Mouse (Mus musculus) heart, embryonic 14.5 days (tissue): ENCODE measurements around the gene H2afy. TPM values are rescaled to one million over a fixed set of nuclear protein-coding genes. Genes with fewer than 3 reads are reported as not detected.

ENCODE experiments used
- ATAC-seq: fragments of 200-750 bp; cut with Nextera tagmentation; 2 replicates; pipeline ENCODE4 v1.8.0; 2017; ENCODE audit warnings: low read depth, moderate TSS enrichment; ENCODE audit not compliant: insufficient number of reproducible peaks, insufficient read depth, low FRiP score
- H3K27ac ChIP-seq, 2 experiments: fragments of 200-500 bp in 1 of 2; fragments of 300-500 bp in 1 of 2; sonication (generic) in 1 of 2; replicated peaks in 1 of 2; 2 replicates each; pipeline ENCODE4 v1.5.1; 2012 to 2014; ENCODE audit warnings: low read depth in 2 of 2, low read length in 2 of 2, control low read depth in 1 of 2, mild to moderate bottlenecking in 1 of 2, mixed read lengths in 1 of 2; ENCODE audit not compliant: control insufficient read depth in 1 of 2, insufficient read depth in 1 of 2
- H3K27me3 ChIP-seq: fragments of 300-500 bp; sonication (generic); 2 replicates; pipeline ENCODE4 v1.6.1; 2014; ENCODE audit warnings: mild to moderate bottlenecking, low read length, control low read depth; ENCODE audit not compliant: control insufficient read depth, insufficient read depth
- H3K36me3 ChIP-seq: fragments of 300-500 bp; sonication (generic); 2 replicates; pipeline ENCODE4 v1.6.1; 2014; ENCODE audit warnings: mild to moderate bottlenecking, control low read depth, low read length, mixed read lengths; ENCODE audit not compliant: control insufficient read depth, insufficient read depth
- H3K4me1 ChIP-seq, 2 experiments: fragments of 200-500 bp in 1 of 2; fragments of 300-500 bp in 1 of 2; sonication (generic) in 1 of 2; 2 replicates each; pipeline ENCODE4 v1.6.1; 2012 to 2014; ENCODE audit warnings: low read length in 2 of 2, control low read depth in 1 of 2, mixed read lengths in 1 of 2; ENCODE audit not compliant: control insufficient read depth in 2 of 2, insufficient read depth in 2 of 2
- H3K4me2 ChIP-seq: fragments of 300-500 bp; sonication (generic); 2 replicates; pipeline ENCODE4 v1.6.1; 2014; ENCODE audit warnings: mild to moderate bottlenecking, low read length
- H3K4me3 ChIP-seq, 2 experiments: fragments of 200-500 bp in 1 of 2; fragments of 300-500 bp in 1 of 2; sonication (generic) in 1 of 2; 2 replicates each; pipeline ENCODE4 v1.5.1; 2012 to 2014; ENCODE audit warnings: low read length in 2 of 2, mild to moderate bottlenecking in 2 of 2, control low read depth in 1 of 2, low read depth in 1 of 2, moderate library complexity in 1 of 2; ENCODE audit not compliant: control insufficient read depth in 1 of 2, insufficient read depth in 1 of 2
- H3K9ac ChIP-seq: fragments of 300-500 bp; sonication (generic); 2 replicates; pipeline ENCODE4 v1.6.1; 2014; ENCODE audit warnings: mild to moderate bottlenecking, low read length
- H3K9me3 ChIP-seq: fragments of 300-500 bp; sonication (generic); 2 replicates; pipeline ENCODE4 v1.6.1; 2016; ENCODE audit warnings: low read length, control low read depth; ENCODE audit not compliant: control insufficient read depth
- WGBS: fragments of 180-500 bp; shearing (Covaris S2); extraction: QIAGEN DNeasy Blood & Tissue Kit; methylation state at CpG from one replicate; pipeline ENCODE4 v1.1.7; 2014; 5-methylcytosine and 5-hydroxymethylcytosine counted together
- polyA plus RNA-seq: library from polyadenylated mRNA; unstranded; fragments of >200 nt; fragmentation: Nextera tagmentation; extraction: Ambion mirVana; gene quantifications from 2 replicates; pipeline ENCODE4 v1.2.1, GENCODE M21; 2014

Gene H2afy
- polyA plus RNA-seq, 1 experiment from 2014 or later = 107 TPM

DNA sequence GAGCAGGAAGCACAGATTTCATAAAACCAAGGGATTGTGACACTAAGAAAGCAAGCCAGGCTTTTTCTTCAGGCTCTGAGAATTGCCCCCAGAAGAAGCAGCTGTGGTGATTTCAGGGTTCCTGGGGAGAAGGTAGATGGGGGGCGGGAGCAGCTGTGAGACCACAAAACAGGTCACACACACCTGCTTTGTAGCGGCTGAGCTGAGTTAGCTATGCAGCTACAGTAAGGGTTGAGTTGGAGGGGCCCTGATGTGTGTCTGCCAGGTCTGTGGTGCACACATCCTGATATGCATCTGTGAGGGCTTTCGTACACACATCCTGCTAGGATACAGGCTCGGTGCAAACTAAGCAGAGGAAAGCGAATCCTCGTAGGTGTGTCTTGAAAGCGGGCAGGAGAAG, 110.1 kb downstream of the H2afy start:
- Histone ChIP-seq H3K27me3 (no peaks in the 10 kb centered on the region), H3K4me2 (no peak overlapping the region), H3K27ac (no peak overlapping the region), H3K36me3 (no peaks in the 10 kb centered on the region), H3K9me3 (no peaks in the 10 kb centered on the region), H3K9ac (no peak overlapping the region), H3K4me3 (no peak overlapping the region), H3K4me1 (peaks cover 9 to 20% of the 10 kb centered on the region in 2 experiments)
- WGBS = 71% methylated on average over 7 of the region's 7 CpGs
- ATAC-seq = no peak

GRCm38 (mm10) chr13:56025027-56025410, 111.1 kb downstream of the H2afy start:
- WGBS = 48% methylated on average over 14 of the region's 14 CpGs

GRCm38 (mm10) chr13:56024410-56025026, 111.6 kb downstream of the H2afy start:
- Histone ChIP-seq H3K4me3 (no peak overlapping the region), H3K27me3 (no peaks in the 10 kb centered on the region)
- WGBS = 51% methylated on average over 14 of the region's 14 CpGs

More at GRCm38 (mm10) chr13:56025027-56025410, 111.1 kb downstream of the H2afy start:
- no peak for ATAC-seq
- H3K4me1 ChIP-seq = peaks cover 9 to 20% of the 10 kb centered on the region in 2 experiments
- no peaks in the 10 kb centered on the region for H3K9me3 ChIP-seq
- no peak overlapping the region for H3K9ac ChIP-seq
- no peaks in the 10 kb centered on the region for H3K36me3 ChIP-seq
- H3K27me3 ChIP-seq = no peaks in the 10 kb centered on the region
- peak overlapping the region; percentile 28 for H3K4me2 ChIP-seq
- no peak overlapping the region for H3K27ac ChIP-seq
- H3K4me3 ChIP-seq = no peak overlapping the region

More at GRCm38 (mm10) chr13:56024410-56025026, 111.6 kb downstream of the H2afy start:
- H3K36me3 ChIP-seq = no peaks in the 10 kb centered on the region
- H3K9ac ChIP-seq = no peak overlapping the region
- ATAC-seq = no peak
- H3K4me1 ChIP-seq = peaks cover 9 to 20% of the 10 kb centered on the region in 2 experiments
- H3K4me2 ChIP-seq = peak overlapping the region; percentile 28
- no peaks in the 10 kb centered on the region for H3K9me3 ChIP-seq
- no peak overlapping the region for H3K27ac ChIP-seq

Other genes starting within 250 kb of the H2afy start
- 0.28 and 0.58 TPM in 2 replicates for gene Tifab, start 42.5 kb upstream of the H2afy start, polyA plus RNA-seq
- not detected in 2 replicates for gene Neurog1, start 115.8 kb upstream of the H2afy start, polyA plus RNA-seq
- gene Cxcl14, start 160.2 kb upstream of the H2afy start, polyA plus RNA-seq = 0.18 and 0.59 TPM in 2 replicates